Mouse (Mus musculus): ENCODE data around the gene Olfr1501.
"Not testable (repeated sequence)": the region's sequence is repeated elsewhere in the genome, so short reads cannot be mapped to it uniquely, and the experiment has no call there.

Olfr1501 gene

GRCm38 (mm10) chr19:13850592-13850991 lies at the start of gene Olfr1501:
Gene Olfr1501, minus strand, starts transcription at chr19:13850692.
- not testable (repeated sequence) for DNase-seq (ENCODE audit: low spot score)

GRCm38 (mm10) chr19:13897828-13898227 lies 47.3 kb upstream of the Olfr1501 start, which contains the start of gene Olfr1504:
Gene Olfr1504, minus strand, starts transcription at chr19:13897928.
- no peak for DNase-seq (ENCODE audit: low spot score)

- no peak for DNase-seq (ENCODE audit: low spot score)
These were observed 11.0 kb upstream of the Olfr1501 start, which contains the start of gene Olfr1502 for GRCm38 (mm10) chr19:13861495-13861894. Gene Olfr1502, plus strand, starts transcription at chr19:13861795.

- no peak for DNase-seq (ENCODE audit: low spot score)
These were observed 20.1 kb downstream of the Olfr1501 start, which contains the start of gene Olfr1500 for GRCm38 (mm10) chr19:13830388-13830787. Gene Olfr1500, minus strand, starts transcription at chr19:13830488.

- DNase-seq (ENCODE audit: low spot score) = no peak
These were observed 22.0 kb downstream of the Olfr1501 start for GRCm38 (mm10) chr19:13828447-13828846.

GRCm38 (mm10) chr19:13820847-13821246 lies 29.6 kb downstream of the Olfr1501 start:
- DNase-seq (ENCODE audit: low spot score) = no peak

GRCm38 (mm10) chr19:13819347-13819746 lies 31.1 kb downstream of the Olfr1501 start, which contains the start of gene Olfr1499:
Gene Olfr1499, minus strand, starts transcription at chr19:13819447.
- no peak for DNase-seq (ENCODE audit: low spot score)

- no peak for DNase-seq (ENCODE audit: low spot score)
These were observed 31.7 kb downstream of the Olfr1501 start for GRCm38 (mm10) chr19:13818827-13819226.

- DNase-seq (ENCODE audit: low spot score) = no peak
These were observed 37.7 kb downstream of the Olfr1501 start for GRCm38 (mm10) chr19:13812823-13813222.

GRCm38 (mm10) chr19:13805486-13805885 lies 45.0 kb downstream of the Olfr1501 start:
- not testable (repeated sequence) for DNase-seq (ENCODE audit: low spot score)

GRCm38 (mm10) chr19:13798102-13798501 lies 52.4 kb downstream of the Olfr1501 start, which contains the start of gene Olfr1497:
Gene Olfr1497, minus strand, starts transcription at chr19:13798202.
- DNase-seq (ENCODE audit: low spot score) = no peak
